Mouse (Mus musculus) midbrain, postnatal 0 days (tissue): ENCODE data around the gene Galnt2. TPM values are rescaled to one million over a fixed set of nuclear protein-coding genes. Genes with fewer than 3 reads are reported as not detected.

Source experiments
- ATAC-seq: fragments of 200-750 bp; cut with Nextera tagmentation; 2 replicates; pipeline ENCODE4 v1.8.0; 2017; ENCODE audit warnings: moderate number of reproducible peaks, mild to moderate bottlenecking, moderate TSS enrichment, moderate library complexity; ENCODE audit not compliant: low FRiP score
- DNase-seq: peaks from one replicate; pipeline ENCODE4 v3.0.0-alpha.2; 2015; ENCODE audit warnings: low spot score
- H3K27ac ChIP-seq: fragments of 300-500 bp; sonication (generic); 2 replicates; pipeline ENCODE4 v1.5.1; 2014; ENCODE audit warnings: low read depth, mild to moderate bottlenecking, low read length, mixed read lengths
- H3K27me3 ChIP-seq: fragments of 300-500 bp; sonication (generic); 2 replicates; pipeline ENCODE4 v1.6.1; 2014; ENCODE audit warnings: low read length, control low read depth, mixed read lengths; ENCODE audit not compliant: insufficient read depth
- H3K36me3 ChIP-seq: fragments of 300-500 bp; sonication (generic); 2 replicates; pipeline ENCODE4 v1.6.1; 2014; ENCODE audit warnings: low read length, control low read depth, mixed read lengths; ENCODE audit not compliant: insufficient read depth
- H3K4me1 ChIP-seq: fragments of 300-500 bp; sonication (generic); 2 replicates; pipeline ENCODE4 v1.6.1; 2014; ENCODE audit warnings: mild to moderate bottlenecking, control low read depth, antibody characterized with exemption, low read length, mixed read lengths; ENCODE audit not compliant: insufficient read depth
- H3K4me2 ChIP-seq: fragments of 300-500 bp; sonication (generic); 2 replicates; pipeline ENCODE4 v1.6.1; 2014; ENCODE audit warnings: low read depth, mild to moderate bottlenecking, low read length, mixed read lengths; ENCODE audit not compliant: poor library complexity, severe bottlenecking
- H3K4me3 ChIP-seq: fragments of 300-500 bp; sonication (generic); 2 replicates; pipeline ENCODE4 v1.5.1; 2014; ENCODE audit warnings: low read depth, mild to moderate bottlenecking, low read length, moderate library complexity
- H3K9ac ChIP-seq: fragments of 300-500 bp; sonication (generic); replicated peaks from 2 replicates; pipeline ENCODE4 v1.6.1; 2014; ENCODE audit warnings: mild to moderate bottlenecking, low read length, moderate library complexity, mixed read lengths; ENCODE audit not compliant: poor library complexity, severe bottlenecking
- H3K9me3 ChIP-seq: fragments of 300-500 bp; sonication (generic); 2 replicates; pipeline ENCODE4 v1.6.1; 2016; ENCODE audit warnings: low read length, control low read depth
- CTCF ChIP-seq: IDR thresholded peaks from 2 replicates; pipeline ENCODE4 v1.5.1; 2016; ENCODE audit warnings: antibody characterized with exemption, mild to moderate bottlenecking
- WGBS: fragments of 180-500 bp; shearing (Covaris S2); extraction: QIAGEN DNeasy Blood & Tissue Kit; methylation state at CpG from one replicate; pipeline ENCODE4 v1.1.7; 2014; 5-methylcytosine and 5-hydroxymethylcytosine counted together
- polyA plus RNA-seq: library from polyadenylated mRNA; unstranded; fragments of >200 nt; fragmentation: Nextera tagmentation; extraction: Ambion mirVana; gene quantifications from 2 replicates; pipeline ENCODE4 v1.2.1, GENCODE M21; 2015
- total RNA-seq: library from RNA; depleted of rRNA; stranded (reverse); fragments of >200 nt; gene quantifications from 2 replicates; pipeline ENCODE4 v1.2.3, GENCODE M21; 2014

Galnt2 gene
- total and polyA plus RNA-seq, 2 experiments from 2014 or later: 51.3 to 65.4 TPM

GRCm38 (mm10) chr8:124384336-124384735 is 153.1 kb downstream of the Galnt2 start:
- Histone ChIP-seq H3K27ac (no peak overlapping the region), H3K4me2 (no peak overlapping the region), H3K27me3 (no peaks in the 10 kb centered on the region), H3K9ac (no peak overlapping the region), H3K4me3 (no peak overlapping the region), H3K9me3 (no peaks in the 10 kb centered on the region), H3K36me3 (peaks cover 12% of the 10 kb centered on the region; the same call in 1 of the 2 replicates), H3K4me1 (no peaks in the 10 kb centered on the region)
- TF ChIP-seq CTCF: no peak
- ATAC-seq (no peak), DNase-seq (no peak)
- 95% methylated on average over 19 of the region's 19 CpGs for WGBS

GRCm38 (mm10) chr8:124386225-124386899 is 155.2 kb downstream of the Galnt2 start:
- H3K4me3 ChIP-seq: no peak overlapping the region
- no peak overlapping the region for H3K4me2 ChIP-seq
- no peaks in the 10 kb centered on the region for H3K4me1 ChIP-seq
- WGBS: 72% methylated on average over 23 of the region's 23 CpGs
- no peaks in the 10 kb centered on the region for H3K9me3 ChIP-seq
- ATAC-seq (peak; percentile 45; the same call in 1 of the 2 replicates), DNase-seq (peak; percentile 66)
- no peak overlapping the region for H3K9ac ChIP-seq
- H3K27ac ChIP-seq: no peak overlapping the region
- no peak for TF ChIP-seq CTCF
- H3K36me3 ChIP-seq: peaks cover 12% of the 10 kb centered on the region; the same call in 1 of the 2 replicates
- no peaks in the 10 kb centered on the region for H3K27me3 ChIP-seq

- ATAC-seq (no peak), DNase-seq (no peak)
- WGBS: 85% methylated on average over 11 of the region's 11 CpGs
- Histone ChIP-seq H3K4me2 (no peak overlapping the region), H3K4me1 (no peaks in the 10 kb centered on the region), H3K27ac (no peak overlapping the region), H3K27me3 (no peaks in the 10 kb centered on the region), H3K4me3 (no peak overlapping the region), H3K36me3 (no peaks in the 10 kb centered on the region), H3K9me3 (no peaks in the 10 kb centered on the region), H3K9ac (no peak overlapping the region)
- TF ChIP-seq CTCF: no peak
These were observed 158.3 kb downstream of the Galnt2 start for GRCm38 (mm10) chr8:124389495-124389894.

GRCm38 (mm10) chr8:124391191-124391590 is 160.0 kb downstream of the Galnt2 start:
- DNase-seq (no peak), ATAC-seq (no peak)
- H3K9me3 ChIP-seq: no peaks in the 10 kb centered on the region
- 85% methylated on average over 7 of the region's 7 CpGs for WGBS
- no peaks in the 10 kb centered on the region for H3K27me3 ChIP-seq
- no peak for TF ChIP-seq CTCF
- no peak overlapping the region for H3K4me2 ChIP-seq
- no peak overlapping the region for H3K4me3 ChIP-seq
- no peaks in the 10 kb centered on the region for H3K4me1 ChIP-seq
- no peak overlapping the region for H3K9ac ChIP-seq
- peaks cover 4% of the 10 kb centered on the region; the same call in 1 of the 2 replicates for H3K36me3 ChIP-seq
- no peak overlapping the region for H3K27ac ChIP-seq

GRCm38 (mm10) chr8:124392271-124393012 is 161.3 kb downstream of the Galnt2 start:
- ATAC-seq: no peak
- TF ChIP-seq CTCF: no peak

GRCm38 (mm10) chr8:124393013-124393412 is 161.8 kb downstream of the Galnt2 start:
- no peaks in the 10 kb centered on the region for H3K9me3 ChIP-seq
- H3K27ac ChIP-seq: no peak overlapping the region
- WGBS: 79% methylated on average over 5 of the region's 5 CpGs

More at GRCm38 (mm10) chr8:124392271-124393012, 161.3 kb downstream of the Galnt2 start:
- H3K36me3 ChIP-seq: peaks cover 4% of the 10 kb centered on the region; the same call in 1 of the 2 replicates
- H3K9me3 ChIP-seq: no peaks in the 10 kb centered on the region
- H3K4me2 ChIP-seq: no peak overlapping the region
- no peak overlapping the region for H3K9ac ChIP-seq
- no peaks in the 10 kb centered on the region for H3K27me3 ChIP-seq
- no peak for DNase-seq
- WGBS: 54% methylated on average over 10 of the region's 10 CpGs
- no peak overlapping the region for H3K4me3 ChIP-seq
- H3K4me1 ChIP-seq: no peaks in the 10 kb centered on the region
- H3K27ac ChIP-seq: no peak overlapping the region

More at GRCm38 (mm10) chr8:124393013-124393412, 161.8 kb downstream of the Galnt2 start:
- TF ChIP-seq CTCF: no peak
- no peaks in the 10 kb centered on the region for H3K27me3 ChIP-seq
- no peak overlapping the region for H3K4me3 ChIP-seq
- ATAC-seq: no peak
- H3K9ac ChIP-seq: no peak overlapping the region
- H3K36me3 ChIP-seq: peaks cover 4% of the 10 kb centered on the region; the same call in 1 of the 2 replicates
- no peak overlapping the region for H3K4me2 ChIP-seq
- no peak for DNase-seq
- H3K4me1 ChIP-seq: no peaks in the 10 kb centered on the region
